Mouse (Mus musculus): ENCODE results near the gene Lsamp.

DNA sequence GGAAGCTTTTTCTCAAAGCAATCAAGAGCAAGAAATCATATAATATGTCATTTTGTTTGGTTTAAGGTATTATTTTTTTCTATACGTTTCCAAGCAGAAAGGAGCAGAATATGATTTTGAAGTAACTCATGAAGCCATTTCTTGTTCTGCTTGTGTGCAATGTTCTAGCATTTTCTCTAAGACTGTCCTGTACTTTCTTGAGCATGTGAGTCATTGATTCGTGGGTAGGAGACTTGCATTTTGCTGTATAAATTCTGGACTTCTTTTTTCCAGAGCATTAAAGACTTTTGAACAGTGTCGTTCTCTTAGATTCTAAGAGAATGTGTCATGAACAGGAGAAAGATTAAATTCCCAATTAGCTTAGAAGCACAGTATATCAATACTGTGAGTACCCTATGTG, 1118.6 kb downstream of the Lsamp start:
- no peak for TF ChIP-seq EP300 (IDR thresholded peaks at IDR 0.05; ENCODE audit: low read depth)
- no peak for TF ChIP-seq CTCF (IDR thresholded peaks at IDR 0.05; ENCODE audit: low read depth)
